Mouse (Mus musculus) Muller cell, postnatal 12 days (primary cell): Measurements from ENCODE around the gene Tspan14.

ENCODE experiments used
- DNase-seq: peaks from one replicate; pipeline ENCODE4 v3.0.0-alpha.2; 2015; ENCODE audit errors: inconsistent ontology term

Tspan14 gene

GRCm38 (mm10) chr14:40885225-40885624 is 81.4 kb downstream of the Tspan14 start:
- peak; percentile 70 for DNase-seq

- no peak for DNase-seq
Measured at GRCm38 (mm10) chr14:40874565-40874964, 92.0 kb downstream of the Tspan14 start.

- DNase-seq: no peak
Measured at GRCm38 (mm10) chr14:40873961-40874360, 92.6 kb downstream of the Tspan14 start.

- no peak for DNase-seq
Measured at GRCm38 (mm10) chr14:40870598-40870997, 96.0 kb downstream of the Tspan14 start.

GRCm38 (mm10) chr14:40864811-40865514 is 101.6 kb downstream of the Tspan14 start:
- no peak for DNase-seq

- no peak for DNase-seq
Measured at GRCm38 (mm10) chr14:40863659-40864058, 102.9 kb downstream of the Tspan14 start.

GRCm38 (mm10) chr14:40863022-40863421 is 103.6 kb downstream of the Tspan14 start:
- DNase-seq: no peak
